ENCODE assay signal across 17 mouse cellular contexts in the genomic region with DNA sequence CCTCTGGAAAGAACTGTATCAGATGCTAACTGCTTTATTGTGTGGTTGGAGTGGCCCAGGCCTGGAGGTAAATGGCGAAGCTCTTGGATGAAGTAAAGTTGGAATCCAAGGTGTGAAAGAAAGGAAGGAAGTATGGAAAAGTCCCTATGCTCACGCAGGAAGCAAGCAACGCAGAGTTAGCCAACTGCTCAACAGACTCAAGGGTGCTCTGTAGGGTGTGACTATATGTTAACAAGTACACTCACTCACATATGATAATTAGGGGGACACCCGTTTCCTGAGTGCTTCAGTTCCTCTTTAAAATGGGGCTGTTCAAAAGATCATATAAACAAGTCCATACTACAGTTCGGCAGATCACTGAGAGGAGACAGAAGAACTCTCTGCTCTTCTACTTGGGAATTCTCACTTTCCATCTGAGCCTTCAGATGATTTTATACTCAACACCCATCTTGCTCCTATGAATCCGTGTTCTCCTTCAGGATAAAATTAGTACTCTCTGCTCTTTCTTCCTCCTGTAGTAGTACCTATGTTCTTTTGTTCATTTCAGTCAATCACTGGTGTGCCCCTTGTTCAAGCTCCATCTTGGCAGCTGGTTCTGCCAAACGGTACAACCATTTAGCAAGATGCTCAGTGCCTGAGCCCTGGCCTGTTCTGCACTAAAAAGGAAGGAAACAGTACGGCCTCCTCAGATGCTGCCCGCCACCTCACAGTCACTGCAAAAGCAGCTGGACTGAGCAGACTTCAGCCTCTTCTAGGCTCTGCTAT. TPM values are rescaled to one million over a fixed set of nuclear protein-coding genes. Genes with fewer than 3 reads are reported as not detected.
A peak's percentile ranks its signal among the peaks of the same experiment; 100 is the strongest.
DNase-seq lines count a peak whose midpoint lies in the region; ATAC-seq and TF ChIP-seq lines count a peak whose summit lies in the region.
"Had no signal": no experiment of that assay in that cellular context is flagged by ENCODE, and none has a peak within 500 bp of the region (broad histone marks: within the 10 kb centered on the region; RNA-seq: fewer than 3 reads in every experiment).

No protein-coding gene starts in this region.

- no peaks in the 10 kb centered on the region for H3K9me3 ChIP-seq in midbrain, postnatal 0 days (ENCODE audit: low read length)
- H3K9me3 ChIP-seq: forebrain, embryonic 13.5 days; kidney, embryonic 15.5 days; limb, embryonic 13.5 days; megakaryocyte, embryonic 14.5 days had no signal

- H3K9ac ChIP-seq in midbrain, postnatal 0 days (replicated peaks; ENCODE audit: low read length, poor library complexity, severe bottlenecking) = no peak overlapping the region
- H3K9ac ChIP-seq: forebrain, embryonic 13.5 days; kidney, embryonic 15.5 days; limb, embryonic 13.5 days had no signal

- WGBS in midbrain, postnatal 0 days = 77% methylated on average over 9 of the region's 9 CpGs
- 76% methylated on average over 9 of the region's 9 CpGs for WGBS in kidney, adult 2 months

- no peak overlapping the region for H3K4me2 ChIP-seq in midbrain, postnatal 0 days (ENCODE audit: low read depth, low read length, poor library complexity, severe bottlenecking)
- H3K4me2 ChIP-seq: forebrain, embryonic 13.5 days; kidney, embryonic 15.5 days; limb, embryonic 13.5 days had no signal

- H3K27me3 ChIP-seq in midbrain, postnatal 0 days (ENCODE audit: insufficient read depth, low read length) = no peaks in the 10 kb centered on the region
- H3K27me3 ChIP-seq in kidney, adult 2 months (replicated peaks; ENCODE audit: control insufficient read depth, insufficient read depth, low read length) = no peaks in the 10 kb centered on the region
- H3K27me3 ChIP-seq: forebrain, embryonic 13.5 days; kidney, embryonic 15.5 days; limb, embryonic 13.5 days had no signal

- H3K36me3 ChIP-seq in midbrain, postnatal 0 days (ENCODE audit: insufficient read depth, low read length) = no peaks in the 10 kb centered on the region
- no peaks in the 10 kb centered on the region for H3K36me3 ChIP-seq in kidney, adult 2 months (ENCODE audit: control insufficient read depth, insufficient read depth, low read length)
- H3K36me3 ChIP-seq: kidney, embryonic 15.5 days; limb, embryonic 13.5 days had no signal

- H3K4me3 ChIP-seq in layer of hippocampus, adult 2 months = no peak overlapping the region
- no peak overlapping the region for H3K4me3 ChIP-seq in midbrain, postnatal 0 days (ENCODE audit: low read depth, low read length)
- H3K4me3 ChIP-seq in kidney, adult 2 months (ENCODE audit: insufficient read depth, low read depth, low read length) = no peak overlapping the region
- H3K4me3 ChIP-seq: forebrain, embryonic 13.5 days; gastrocnemius, adult 2 months; kidney, embryonic 15.5 days; limb, embryonic 13.5 days; megakaryocyte, embryonic 14.5 days had no signal

- peak; percentile 95 for ATAC-seq in activated CD4-positive, CD25-positive, alpha-beta regulatory T cell, adult 4 months
- ATAC-seq in megakaryocyte, adult 5-6 weeks (ENCODE audit: poor library complexity, severe bottlenecking) = peak; percentile 79
- no peak for ATAC-seq in midbrain, postnatal 0 days (ENCODE audit: low FRiP score)
- ATAC-seq: forebrain, embryonic 13.5 days; midbrain, embryonic 16.5 days had no signal

- no peak for DNase-seq in layer of hippocampus, adult 2 months (ENCODE audit: low spot score in 2 of 2)
- DNase-seq in layer of hippocampus, postnatal 25 days (ENCODE audit: extremely low spot score in 1 of 2, low spot score in 1 of 2) = no peak
- peak; percentile 71 to 74 for DNase-seq in B cell, adult 2 months
- DNase-seq in midbrain, postnatal 0 days (ENCODE audit: low spot score) = no peak
- no peak for DNase-seq in kidney, adult 2 months
- DNase-seq in adrenal gland, adult 8-10 months = no peak
- DNase-seq: cerebellum, adult 18-20 months; gastrocnemius, adult 2 months; heart, postnatal 14 days; right cerebral cortex, postnatal 4 days had no signal

- TF ChIP-seq CTCF in layer of hippocampus, adult 2 months (conservative IDR thresholded peaks at IDR 0.05) = no peak
- no peak for TF ChIP-seq CTCF in midbrain, postnatal 0 days (IDR thresholded peaks at IDR 0.05)
- TF ChIP-seq CTCF in kidney, adult 2 months (conservative IDR thresholded peaks at IDR 0.05; ENCODE audit: insufficient read depth, insufficient read length, low read depth, low read length) = no peak

- TF ChIP-seq POLR2A in kidney, adult 2 months (IDR thresholded peaks at IDR 0.05; ENCODE audit: low read depth, low read length) = no peak

- peak overlapping the region; percentile 49 for H3K27ac ChIP-seq in layer of hippocampus, adult 2 months
- no peak overlapping the region for H3K27ac ChIP-seq in midbrain, postnatal 0 days (ENCODE audit: low read depth, low read length)
- no peak overlapping the region for H3K27ac ChIP-seq in kidney, adult 2 months (ENCODE audit: insufficient read depth, low read depth, low read length)
- H3K27ac ChIP-seq: forebrain, embryonic 13.5 days; gastrocnemius, adult 2 months; kidney, embryonic 15.5 days; limb, embryonic 13.5 days had no signal

- no peaks in the 10 kb centered on the region for H3K4me1 ChIP-seq in midbrain, postnatal 0 days (ENCODE audit: insufficient read depth, low read length)
- no peaks in the 10 kb centered on the region for H3K4me1 ChIP-seq in kidney, adult 2 months (ENCODE audit: control insufficient read depth, insufficient read depth, low read length)
- H3K4me1 ChIP-seq: forebrain, embryonic 13.5 days had no signal

RNA-seq across cellular contexts. Expression of gene Rasgrp1, which starts 14.1 kb away (rescaled TPM):
- 100 to 1,000 TPM; 390 to 415 TPM for total RNA-seq in layer of hippocampus, adult 2 months (2021)
- 100 to 1,000 TPM; 390 to 419 TPM for total RNA-seq in layer of hippocampus, postnatal 25 days (2021)
- 10 to 100 TPM; 62.0 to 66.3 TPM for polyA plus RNA-seq in activated CD4-positive, CD25-positive, alpha-beta regulatory T cell, adult 4 months (2017; shearing (Covaris generic))
- 2.1 and 3.4 TPM in 2 replicates for total RNA-seq in megakaryocyte, adult 5-6 weeks (2015)
- total RNA-seq in megakaryocyte, adult 5-6 weeks (2017) = 0.95 and 2.6 TPM in 2 replicates
- 5.4 and 6.6 TPM in 2 replicates for total RNA-seq in midbrain, postnatal 0 days (2014; rRNA removed)
- polyA plus RNA-seq in midbrain, postnatal 0 days (2015; fragmentation: Nextera tagmentation; extraction: Ambion mirVana) = 3.1 and 3.5 TPM in 2 replicates
- 2.3 and 3.2 TPM in 2 replicates for polyA plus RNA-seq in kidney, adult 2 months (2012; rRNA removed)
- 1 to 10 TPM in 2 of 4 experiments, under 1 TPM in 2; 0.67 to 2.0 (median 0.90) TPM for total RNA-seq in adrenal gland, adult 8-10 months (2022)

Comparison
In these comparisons a context has a peak if more than half of its experiments do, and no peak if none do; other contexts are left out.
1. DNase-seq: peak in B cell, adult 2 months (2 of 2); none in layer of hippocampus, adult 2 months (0 of 2), layer of hippocampus, postnatal 25 days (0 of 2), midbrain, postnatal 0 days (single experiment), kidney, adult 2 months (single experiment) and adrenal gland, adult 8-10 months (single experiment).
2. RNA of gene Rasgrp1, which starts 14.1 kb away (total RNA-seq): 390 to 419 TPM in layer of hippocampus, postnatal 25 days and 390 to 415 TPM in layer of hippocampus, adult 2 months; 5.4 to 6.6 TPM in midbrain, postnatal 0 days, 0.95 to 3.4 TPM in megakaryocyte, adult 5-6 weeks and 0.67 to 2.0 TPM in adrenal gland, adult 8-10 months; every median in the first group is over 10 times any median in the second.